Mouse (Mus musculus): ENCODE measurements around the gene Srpk1. TPM values are rescaled to one million over a fixed set of nuclear protein-coding genes. Genes with fewer than 3 reads are reported as not detected.

The Srpk1 gene
- polyA plus RNA-seq, 1 experiment from 2014 or later, result 89.1 TPM

- 79% methylated on average over 6 of the region's 6 CpGs for WGBS
- Histone ChIP-seq H3K9me3 (ENCODE audit: control insufficient read depth, low read length) (no peaks in the 10 kb centered on the region), H3K9ac (ENCODE audit: low read depth, low read length) (no peak overlapping the region), H3K4me3 (ENCODE audit: low read depth, low read length) (no peak overlapping the region), H3K27ac (replicated peaks; ENCODE audit: low read depth, low read length) (no peak overlapping the region), H3K4me2 (ENCODE audit: low read depth, low read length) (no peak overlapping the region), H3K27me3 (replicated peaks; ENCODE audit: control insufficient read depth, insufficient read depth, low read length) (no peaks in the 10 kb centered on the region), H3K36me3 (ENCODE audit: control insufficient read depth, insufficient read depth, low read length) (no peaks in the 10 kb centered on the region), H3K4me1 (ENCODE audit: control insufficient read depth, insufficient read depth, low read length) (peaks cover 8% of the 10 kb centered on the region; the same call in 1 of the 2 replicates)
- ATAC-seq (ENCODE audit: low read depth), result no peak
- DNase-seq (ENCODE audit: low spot score), result no peak
These were observed 49.6 kb downstream of the Srpk1 start for GRCm38 (mm10) chr17:28572941-28573340.

GRCm38 (mm10) chr17:28572521-28572920 lies 50.0 kb downstream of the Srpk1 start:
- H3K4me2 ChIP-seq (ENCODE audit: low read depth, low read length), result no peak overlapping the region
- H3K27me3 ChIP-seq (replicated peaks; ENCODE audit: control insufficient read depth, insufficient read depth, low read length), result no peaks in the 10 kb centered on the region
- H3K27ac ChIP-seq (replicated peaks; ENCODE audit: low read depth, low read length), result no peak overlapping the region
- H3K9ac ChIP-seq (ENCODE audit: low read depth, low read length), result no peak overlapping the region
- WGBS, result 83% methylated on average over 7 of the region's 7 CpGs
- peaks cover 8% of the 10 kb centered on the region; the same call in 1 of the 2 replicates for H3K4me1 ChIP-seq (ENCODE audit: control insufficient read depth, insufficient read depth, low read length)
- H3K4me3 ChIP-seq (ENCODE audit: low read depth, low read length), result no peak overlapping the region
- H3K9me3 ChIP-seq (ENCODE audit: control insufficient read depth, low read length), result no peaks in the 10 kb centered on the region
- ATAC-seq (ENCODE audit: low read depth) (no peak), DNase-seq (ENCODE audit: low spot score) (no peak)
- H3K36me3 ChIP-seq (ENCODE audit: control insufficient read depth, insufficient read depth, low read length), result no peaks in the 10 kb centered on the region

GRCm38 (mm10) chr17:28571868-28572267 lies 50.6 kb downstream of the Srpk1 start:
- Histone ChIP-seq H3K36me3 (ENCODE audit: control insufficient read depth, insufficient read depth, low read length) (no peaks in the 10 kb centered on the region), H3K4me2 (ENCODE audit: low read depth, low read length) (no peak overlapping the region), H3K9me3 (ENCODE audit: control insufficient read depth, low read length) (no peaks in the 10 kb centered on the region), H3K27me3 (replicated peaks; ENCODE audit: control insufficient read depth, insufficient read depth, low read length) (no peaks in the 10 kb centered on the region), H3K9ac (ENCODE audit: low read depth, low read length) (no peak overlapping the region), H3K4me1 (ENCODE audit: control insufficient read depth, insufficient read depth, low read length) (peaks cover 8% of the 10 kb centered on the region; the same call in 1 of the 2 replicates), H3K27ac (replicated peaks; ENCODE audit: low read depth, low read length) (no peak overlapping the region), H3K4me3 (ENCODE audit: low read depth, low read length) (no peak overlapping the region)
- WGBS, result 77% methylated on average over 3 of the region's 3 CpGs
- no peak for DNase-seq (ENCODE audit: low spot score)
- ATAC-seq (ENCODE audit: low read depth), result no peak

GRCm38 (mm10) chr17:28567541-28567940 lies 55.0 kb downstream of the Srpk1 start:
- WGBS, result 35% methylated on average over 3 of the region's 3 CpGs
- Histone ChIP-seq H3K4me1 (ENCODE audit: control insufficient read depth, insufficient read depth, low read length) (no peaks in the 10 kb centered on the region), H3K36me3 (ENCODE audit: control insufficient read depth, insufficient read depth, low read length) (no peaks in the 10 kb centered on the region), H3K4me3 (ENCODE audit: low read depth, low read length) (no peak overlapping the region), H3K4me2 (ENCODE audit: low read depth, low read length) (no peak overlapping the region), H3K27me3 (replicated peaks; ENCODE audit: control insufficient read depth, insufficient read depth, low read length) (no peaks in the 10 kb centered on the region), H3K9me3 (ENCODE audit: control insufficient read depth, low read length) (no peaks in the 10 kb centered on the region), H3K9ac (ENCODE audit: low read depth, low read length) (no peak overlapping the region), H3K27ac (replicated peaks; ENCODE audit: low read depth, low read length) (no peak overlapping the region)
- no peak for ATAC-seq (ENCODE audit: low read depth)
- DNase-seq (ENCODE audit: low spot score), result no peak

- DNase-seq (ENCODE audit: low spot score) (no peak), ATAC-seq (ENCODE audit: low read depth) (no peak)
- Histone ChIP-seq H3K4me2 (ENCODE audit: low read depth, low read length) (no peak overlapping the region), H3K9me3 (ENCODE audit: control insufficient read depth, low read length) (no peaks in the 10 kb centered on the region), H3K9ac (ENCODE audit: low read depth, low read length) (no peak overlapping the region), H3K4me3 (ENCODE audit: low read depth, low read length) (no peak overlapping the region), H3K27ac (replicated peaks; ENCODE audit: low read depth, low read length) (no peak overlapping the region), H3K27me3 (replicated peaks; ENCODE audit: control insufficient read depth, insufficient read depth, low read length) (no peaks in the 10 kb centered on the region), H3K36me3 (ENCODE audit: control insufficient read depth, insufficient read depth, low read length) (no peaks in the 10 kb centered on the region), H3K4me1 (ENCODE audit: control insufficient read depth, insufficient read depth, low read length) (no peaks in the 10 kb centered on the region)
These were observed 57.3 kb downstream of the Srpk1 start for GRCm38 (mm10) chr17:28565181-28565580.

GRCm38 (mm10) chr17:28561613-28562012 lies 60.9 kb downstream of the Srpk1 start:
- H3K4me1 ChIP-seq (ENCODE audit: control insufficient read depth, insufficient read depth, low read length), result peaks cover 2% of the 10 kb centered on the region; the same call in 1 of the 2 replicates
- no peaks in the 10 kb centered on the region for H3K9me3 ChIP-seq (ENCODE audit: control insufficient read depth, low read length)
- no peak overlapping the region for H3K4me2 ChIP-seq (ENCODE audit: low read depth, low read length)
- H3K36me3 ChIP-seq (ENCODE audit: control insufficient read depth, insufficient read depth, low read length), result no peaks in the 10 kb centered on the region
- H3K4me3 ChIP-seq (ENCODE audit: low read depth, low read length), result no peak overlapping the region
- 59% methylated on average over 7 of the region's 7 CpGs for WGBS
- no peak for ATAC-seq (ENCODE audit: low read depth)
- no peak for DNase-seq (ENCODE audit: low spot score)
- no peak overlapping the region for H3K9ac ChIP-seq (ENCODE audit: low read depth, low read length)
- H3K27me3 ChIP-seq (replicated peaks; ENCODE audit: control insufficient read depth, insufficient read depth, low read length), result no peaks in the 10 kb centered on the region
- no peak overlapping the region for H3K27ac ChIP-seq (replicated peaks; ENCODE audit: low read depth, low read length)

GRCm38 (mm10) chr17:28560598-28560997 lies 61.9 kb downstream of the Srpk1 start, which contains the start of gene Clps:
TSS of gene Clps (minus strand) at chr17:28560766.
- ATAC-seq (ENCODE audit: low read depth) (no peak), DNase-seq (ENCODE audit: low spot score) (no peak)
- no peak within 1 kb of the TSS for H3K27ac ChIP-seq (replicated peaks; ENCODE audit: low read depth, low read length)
- no peak within 1 kb of the TSS for H3K4me2 ChIP-seq (ENCODE audit: low read depth, low read length)
- no peaks in the 10 kb centered on the region for H3K27me3 ChIP-seq (replicated peaks; ENCODE audit: control insufficient read depth, insufficient read depth, low read length)
- H3K4me1 ChIP-seq (ENCODE audit: control insufficient read depth, insufficient read depth, low read length), result peaks cover 9% of the 10 kb centered on the region; the same call in 1 of the 2 replicates
- no peaks in the 10 kb centered on the region for H3K9me3 ChIP-seq (ENCODE audit: control insufficient read depth, low read length)
- H3K9ac ChIP-seq (ENCODE audit: low read depth, low read length), result no peak within 1 kb of the TSS
- H3K36me3 ChIP-seq (ENCODE audit: control insufficient read depth, insufficient read depth, low read length), result no peaks in the 10 kb centered on the region
- 72% methylated on average over 4 of the region's 4 CpGs for WGBS
- no peak within 1 kb of the TSS for H3K4me3 ChIP-seq (ENCODE audit: low read depth, low read length)

GRCm38 (mm10) chr17:28557772-28558171 lies 64.7 kb downstream of the Srpk1 start:
- H3K4me1 ChIP-seq (ENCODE audit: control insufficient read depth, insufficient read depth, low read length), result peaks cover 13% of the 10 kb centered on the region; the same call in 1 of the 2 replicates
- no peaks in the 10 kb centered on the region for H3K36me3 ChIP-seq (ENCODE audit: control insufficient read depth, insufficient read depth, low read length)
- WGBS, result 56% methylated on average over 6 of the region's 6 CpGs
- no peak overlapping the region for H3K27ac ChIP-seq (replicated peaks; ENCODE audit: low read depth, low read length)
- ATAC-seq (ENCODE audit: low read depth), result no peak
- no peak overlapping the region for H3K4me3 ChIP-seq (ENCODE audit: low read depth, low read length)
- no peaks in the 10 kb centered on the region for H3K27me3 ChIP-seq (replicated peaks; ENCODE audit: control insufficient read depth, insufficient read depth, low read length)
- no peak overlapping the region for H3K9ac ChIP-seq (ENCODE audit: low read depth, low read length)
- DNase-seq (ENCODE audit: low spot score), result peak; percentile 39
- no peaks in the 10 kb centered on the region for H3K9me3 ChIP-seq (ENCODE audit: control insufficient read depth, low read length)
- H3K4me2 ChIP-seq (ENCODE audit: low read depth, low read length), result no peak overlapping the region

- Histone ChIP-seq H3K4me3 (ENCODE audit: low read depth, low read length) (no peak overlapping the region), H3K4me2 (ENCODE audit: low read depth, low read length) (no peak overlapping the region), H3K27ac (replicated peaks; ENCODE audit: low read depth, low read length) (peak overlapping the region; percentile 52), H3K36me3 (ENCODE audit: control insufficient read depth, insufficient read depth, low read length) (no peaks in the 10 kb centered on the region), H3K4me1 (ENCODE audit: control insufficient read depth, insufficient read depth, low read length) (peaks cover 14% of the 10 kb centered on the region; the same call in 1 of the 2 replicates), H3K9me3 (ENCODE audit: control insufficient read depth, low read length) (no peaks in the 10 kb centered on the region), H3K27me3 (replicated peaks; ENCODE audit: control insufficient read depth, insufficient read depth, low read length) (no peaks in the 10 kb centered on the region), H3K9ac (ENCODE audit: low read depth, low read length) (no peak overlapping the region)
- ATAC-seq (ENCODE audit: low read depth) (peak; percentile 64; the same call in 1 of the 2 replicates), DNase-seq (ENCODE audit: low spot score) (peak; percentile 85)
- 48% methylated on average over 6 of the region's 6 CpGs for WGBS
These were observed 65.7 kb downstream of the Srpk1 start for GRCm38 (mm10) chr17:28556635-28557396.

Data from embryonic facial prominence, embryonic 14.5 days (tissue).